ENCODE assay signal across 9 mouse cellular contexts in genomic region chr7:80882830-80883505, GRCm38 (mm10). TPM values are rescaled to one million over a fixed set of nuclear protein-coding genes. Genes with fewer than 3 reads are reported as not detected.
A peak's percentile ranks its signal among the peaks of the same experiment; 100 is the strongest.
DNase-seq lines count a peak whose midpoint lies in the region; ATAC-seq lines count a peak whose summit lies in the region.
"Had no signal": no experiment of that assay in that cellular context is flagged by ENCODE, and none has a peak within 500 bp of the region (broad histone marks: within the 10 kb centered on the region; RNA-seq: fewer than 3 reads in every experiment).

No protein-coding gene starts in this region.

- H3K27me3 ChIP-seq in forebrain, embryonic 12.5 days = no peaks in the 10 kb centered on the region; the same call in 1 of the 2 replicates
- H3K27me3 ChIP-seq in megakaryocyte, embryonic 14.5 days (replicated peaks) = no peaks in the 10 kb centered on the region

- 24% methylated on average over 14 of the region's 14 CpGs for WGBS in forebrain, embryonic 12.5 days

- DNase-seq in ES-CJ7 (ENCODE audit: low read depth, low spot score) (peak; percentile 98), adipocyte (ENCODE audit: low spot score) (no peak)
- peak; percentile 48 for DNase-seq in c-Kit-positive CD71-positive TER-119-positive erythroid progenitor cells, embryonic 14.5 days (ENCODE audit: low spot score)
- DNase-seq in induced T-regulatory cell, adult 2 months (ENCODE audit: low read depth) = peak; percentile 89
- DNase-seq in left cerebral cortex, adult 9 months (ENCODE audit: low spot score in 2 of 2) = peak; percentile 68 to 73
- peak; percentile 66 for DNase-seq in right cerebral cortex, postnatal 25 days

- H3K27ac ChIP-seq in forebrain, embryonic 12.5 days = no peak overlapping the region

- H3K9ac ChIP-seq in forebrain, embryonic 12.5 days = no peak overlapping the region

- peaks cover 8% of the 10 kb centered on the region for H3K4me1 ChIP-seq in forebrain, embryonic 12.5 days
- peaks cover 21% of the 10 kb centered on the region for H3K4me1 ChIP-seq in megakaryocyte, embryonic 14.5 days

- H3K4me3 ChIP-seq in forebrain, embryonic 12.5 days (replicated peaks) = no peak overlapping the region; the same call in 1 of the 2 replicates
- peak overlapping the region; percentile 85 for H3K4me3 ChIP-seq in megakaryocyte, embryonic 14.5 days (replicated peaks)
- H3K4me3 ChIP-seq: myocyte had no signal

- no peaks in the 10 kb centered on the region for H3K9me3 ChIP-seq in forebrain, embryonic 12.5 days
- no peaks in the 10 kb centered on the region for H3K9me3 ChIP-seq in megakaryocyte, embryonic 14.5 days

- peak overlapping the region; percentile 32 for H3K4me2 ChIP-seq in forebrain, embryonic 12.5 days

- peak; percentile 76 for ATAC-seq in forebrain, embryonic 12.5 days (ENCODE audit: low FRiP score)

- 0 out of 2 replicates have a peak, but pooled peaks cover under 1% of the 10 kb centered on the region for H3K36me3 ChIP-seq in forebrain, embryonic 12.5 days (replicated peaks)
- H3K36me3 ChIP-seq in megakaryocyte, embryonic 14.5 days (replicated peaks; ENCODE audit: low read length) = peaks cover 4% of the 10 kb centered on the region

RNA-seq across cellular contexts. Expression of gene Wdr73, which starts 18.1 kb away (rescaled TPM):
- polyA plus RNA-seq in forebrain, embryonic 12.5 days (2016; fragmentation: Nextera tagmentation; extraction: Ambion mirVana) = 40.6 and 46.5 TPM in 2 replicates
- 4.8 and 13.1 TPM in 2 replicates for polyA plus RNA-seq in megakaryocyte, embryonic 14.5 days (2012; ENCODE audit: insufficient read depth, low replicate concordance)

RNA-seq across cellular contexts. Expression of gene Nmb, which starts 21.9 kb away (rescaled TPM):
- 7.8 and 8.6 TPM in 2 replicates for polyA plus RNA-seq in forebrain, embryonic 12.5 days (2016; fragmentation: Nextera tagmentation; extraction: Ambion mirVana)
- 7.8 TPM in 1 of 2 replicates, not detected in the other for polyA plus RNA-seq in megakaryocyte, embryonic 14.5 days (2012; ENCODE audit: insufficient read depth, low replicate concordance)

RNA-seq across cellular contexts. Expression of gene Zscan2, which starts 22.2 kb away (rescaled TPM):
- 3.7 and 4.5 TPM in 2 replicates for polyA plus RNA-seq in forebrain, embryonic 12.5 days (2016; fragmentation: Nextera tagmentation; extraction: Ambion mirVana)
- polyA plus RNA-seq in megakaryocyte, embryonic 14.5 days (2012; ENCODE audit: insufficient read depth, low replicate concordance) = 3.6 and 5.8 TPM in 2 replicates

RNA-seq across cellular contexts. Expression of gene Iqgap1, which starts 57.2 kb away (rescaled TPM):
- polyA plus RNA-seq in forebrain, embryonic 12.5 days (2016; fragmentation: Nextera tagmentation; extraction: Ambion mirVana) = 30.8 and 31.6 TPM in 2 replicates
- 2.0 and 2.2 TPM in 2 replicates for polyA plus RNA-seq in megakaryocyte, embryonic 14.5 days (2012; ENCODE audit: insufficient read depth, low replicate concordance)
